Mouse (Mus musculus) midbrain, embryonic 16.5 days (tissue): ENCODE measurements at regions not wholly inside any gene's neighbourhood (a gene's known extent, or its start where the extent isn't known, plus 50 kb on each side); places are given as distances from the start of the nearest gene placed in this dataset.

Source experiments
- ATAC-seq: fragments of 200-750 bp; cut with Nextera tagmentation; 2 replicates; pipeline ENCODE4 v1.8.0; 2017; ENCODE audit warnings: moderate TSS enrichment
- H3K27ac ChIP-seq: fragments of 300-500 bp; sonication (generic); 2 replicates; pipeline ENCODE4 v1.5.1; 2014; ENCODE audit warnings: mild to moderate bottlenecking, low read length, mixed read lengths
- H3K27me3 ChIP-seq: fragments of 300-500 bp; sonication (generic); 2 replicates; pipeline ENCODE4 v1.6.1; 2014; ENCODE audit warnings: low read depth, low read length, mixed read lengths; ENCODE audit not compliant: control insufficient read depth, insufficient read depth
- H3K36me3 ChIP-seq: fragments of 300-500 bp; sonication (generic); 2 replicates; pipeline ENCODE4 v1.6.1; 2014; ENCODE audit warnings: mild to moderate bottlenecking, low read length, moderate library complexity, mixed read lengths; ENCODE audit not compliant: control insufficient read depth, insufficient read depth
- H3K4me1 ChIP-seq: fragments of 300-500 bp; sonication (generic); 2 replicates; pipeline ENCODE4 v1.6.1; 2014; ENCODE audit warnings: mild to moderate bottlenecking, low read length, mixed read lengths; ENCODE audit not compliant: control insufficient read depth, insufficient read depth
- H3K4me2 ChIP-seq: fragments of 300-500 bp; sonication (generic); 2 replicates; pipeline ENCODE4 v1.6.1; 2014; ENCODE audit warnings: mild to moderate bottlenecking, low read length, mixed read lengths
- H3K4me3 ChIP-seq: fragments of 300-500 bp; sonication (generic); 2 replicates; pipeline ENCODE4 v1.5.1; 2014; ENCODE audit warnings: low read depth, mild to moderate bottlenecking, low read length, moderate library complexity, mixed read lengths
- H3K9ac ChIP-seq: fragments of 300-500 bp; sonication (generic); 2 replicates; pipeline ENCODE4 v1.6.1; 2014; ENCODE audit warnings: low read depth, low read length, mixed read lengths
- H3K9me3 ChIP-seq: fragments of 300-500 bp; sonication (generic); replicated peaks from 2 replicates; pipeline ENCODE4 v1.6.1; 2014; ENCODE audit warnings: mild to moderate bottlenecking, low read length, mixed read lengths; ENCODE audit not compliant: control insufficient read depth, poor library complexity, severe bottlenecking
- WGBS: fragments of 180-500 bp; shearing (Covaris S2); extraction: QIAGEN DNeasy Blood & Tissue Kit; methylation state at CpG from one replicate; pipeline ENCODE4 v1.1.7; 2014; 5-methylcytosine and 5-hydroxymethylcytosine counted together

DNA sequence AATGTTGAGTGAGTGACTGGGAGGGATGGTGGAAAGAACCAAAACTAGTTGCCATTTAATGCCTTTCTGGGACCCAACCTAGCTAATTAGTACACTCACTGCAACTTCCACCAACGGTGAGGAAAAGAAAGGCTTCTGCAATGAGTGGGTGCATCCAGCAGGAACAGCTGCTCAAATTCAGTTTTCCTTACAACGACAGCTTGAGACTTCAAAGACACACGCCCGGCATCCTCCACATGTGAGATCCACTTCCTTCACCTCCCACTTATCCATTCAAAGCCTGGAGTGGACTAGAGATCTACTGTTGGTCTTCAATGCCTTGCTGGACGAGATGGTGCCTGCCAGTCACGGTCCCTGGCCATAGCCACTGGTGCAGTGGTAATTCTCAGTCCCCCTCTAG, 328.3 kb downstream of the Rps6kc1 start:
- 71% methylated on average over 6 of the region's 6 CpGs for WGBS

DNA sequence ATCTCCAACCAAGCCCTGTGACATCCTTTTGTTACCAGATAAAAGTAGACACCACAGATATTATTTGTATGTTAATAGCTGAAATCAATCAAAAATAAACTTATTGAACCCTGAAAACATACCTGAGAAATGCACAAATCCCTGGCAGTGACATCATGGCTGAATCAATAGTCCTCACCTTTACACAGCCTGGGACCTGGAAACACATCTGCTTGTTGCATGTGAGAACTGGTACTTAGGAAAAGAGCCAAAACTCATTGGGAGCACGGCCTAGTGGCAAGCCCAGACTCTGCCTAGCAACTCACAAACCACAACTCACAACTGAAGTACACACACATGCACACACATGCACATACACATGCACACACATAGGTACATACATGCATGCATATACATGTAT, 330.9 kb downstream of the Rps6kc1 start:
- WGBS = 84% methylated on average over 1 of the region's 1 CpGs
- Histone ChIP-seq H3K36me3 (no peaks in the 10 kb centered on the region), H3K4me2 (no peak overlapping the region), H3K4me1 (no peaks in the 10 kb centered on the region), H3K27ac (no peak overlapping the region), H3K27me3 (no peaks in the 10 kb centered on the region), H3K4me3 (no peak overlapping the region), H3K9ac (no peak overlapping the region), H3K9me3 (no peaks in the 10 kb centered on the region)
- ATAC-seq = no peak

More for the DNA sequence above, 328.3 kb downstream of the Rps6kc1 start:
- Histone ChIP-seq H3K9me3 (no peaks in the 10 kb centered on the region), H3K36me3 (no peaks in the 10 kb centered on the region), H3K4me1 (no peaks in the 10 kb centered on the region), H3K9ac (no peak overlapping the region), H3K27ac (no peak overlapping the region), H3K4me3 (no peak overlapping the region), H3K27me3 (no peaks in the 10 kb centered on the region), H3K4me2 (no peak overlapping the region)
- no peak for ATAC-seq

DNA sequence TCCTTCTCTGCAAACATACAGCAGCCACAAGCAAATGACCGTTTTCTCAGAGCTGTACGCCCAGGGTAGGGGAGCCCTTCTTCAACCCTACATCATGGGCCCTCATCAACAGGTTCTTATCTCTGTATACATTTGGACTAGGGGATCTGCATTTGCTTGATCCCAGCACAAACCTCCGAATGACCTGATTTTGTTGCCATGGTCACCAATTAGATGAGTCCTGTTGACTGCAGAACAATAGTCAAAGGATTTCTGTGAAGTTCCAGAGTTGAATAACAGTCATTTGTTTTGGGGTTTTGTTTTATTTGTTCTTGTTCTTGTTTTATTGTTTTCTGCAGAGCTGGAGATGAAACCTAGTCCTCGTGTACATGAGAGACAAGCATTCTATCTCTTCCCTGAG, 340.6 kb downstream of the Rps6kc1 start:
- H3K27me3 ChIP-seq = no peaks in the 10 kb centered on the region
- no peak for ATAC-seq
- 26% methylated on average over 4 of the region's 4 CpGs for WGBS

GRCm38 (mm10) chr1:190570563-190570962, 341.0 kb downstream of the Rps6kc1 start:
- Histone ChIP-seq H3K4me2 (no peak overlapping the region), H3K4me3 (no peak overlapping the region), H3K9me3 (no peaks in the 10 kb centered on the region), H3K27me3 (no peaks in the 10 kb centered on the region), H3K27ac (no peak overlapping the region), H3K9ac (no peak overlapping the region), H3K4me1 (no peaks in the 10 kb centered on the region), H3K36me3 (no peaks in the 10 kb centered on the region)
- 65% methylated on average over 10 of the region's 10 CpGs for WGBS
- no peak for ATAC-seq

More for the DNA sequence above, 340.6 kb downstream of the Rps6kc1 start:
- no peak overlapping the region for H3K27ac ChIP-seq
- no peaks in the 10 kb centered on the region for H3K36me3 ChIP-seq
- H3K4me3 ChIP-seq = no peak overlapping the region
- no peak overlapping the region for H3K9ac ChIP-seq
- H3K4me1 ChIP-seq = no peaks in the 10 kb centered on the region
- H3K9me3 ChIP-seq = no peaks in the 10 kb centered on the region
- H3K4me2 ChIP-seq = no peak overlapping the region

DNA sequence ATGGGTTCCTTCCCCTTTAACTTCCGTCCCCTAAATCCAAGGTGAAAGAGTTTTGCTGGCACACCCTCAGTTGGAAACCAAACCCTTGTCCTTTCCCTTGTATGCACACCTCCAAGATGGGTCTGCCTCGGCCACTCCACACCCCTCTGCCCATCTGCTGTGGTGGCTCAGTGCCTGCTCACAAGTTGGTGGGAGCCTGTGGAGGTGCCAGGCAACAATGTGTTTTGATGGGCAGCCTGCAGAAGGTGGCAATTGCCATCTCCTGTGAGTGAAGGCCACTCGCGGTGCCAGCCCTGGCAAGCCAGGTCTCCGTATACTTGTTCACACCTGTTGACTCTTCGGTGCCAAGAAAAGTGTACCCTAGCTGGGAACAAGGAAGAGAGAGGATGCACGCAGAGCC, 344.8 kb downstream of the Rps6kc1 start:
- Histone ChIP-seq H3K4me3 (no peak overlapping the region), H3K9ac (no peak overlapping the region), H3K27ac (no peak overlapping the region), H3K4me2 (no peak overlapping the region), H3K27me3 (no peaks in the 10 kb centered on the region), H3K36me3 (no peaks in the 10 kb centered on the region), H3K9me3 (no peaks in the 10 kb centered on the region), H3K4me1 (no peaks in the 10 kb centered on the region)
- ATAC-seq = no peak
- 94% methylated on average over 7 of the region's 7 CpGs for WGBS

DNA sequence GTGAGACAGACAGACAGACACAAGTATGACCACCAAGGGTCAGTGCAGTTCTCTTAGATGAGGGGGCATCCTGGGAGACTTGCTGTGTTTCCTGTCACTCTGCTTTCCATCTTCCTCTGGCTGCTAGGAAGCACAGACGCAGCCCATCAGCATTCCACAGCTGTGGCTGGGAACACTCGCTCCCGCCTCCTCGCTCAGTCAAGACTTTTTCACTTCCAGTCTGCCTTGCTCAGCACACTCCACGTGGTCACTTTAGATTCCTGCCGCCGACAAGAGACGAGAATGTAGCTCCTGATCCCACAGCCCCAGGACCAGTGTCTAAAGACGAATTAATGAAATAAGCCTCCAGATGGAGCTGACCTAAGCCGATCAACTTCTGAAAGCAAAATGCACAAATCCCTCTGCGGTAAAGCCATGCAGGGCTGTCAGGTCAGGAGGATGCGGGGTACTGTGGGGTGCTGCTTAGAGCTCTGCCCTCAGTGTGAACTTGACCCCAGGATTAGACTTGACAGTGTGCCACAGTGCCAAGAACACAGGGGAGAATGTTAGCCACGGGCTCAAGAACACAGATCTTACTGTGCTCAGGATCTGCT, 348.6 kb downstream of the Rps6kc1 start:
- 21% methylated on average over 13 of the region's 13 CpGs for WGBS
- no peak overlapping the region for H3K27ac ChIP-seq
- no peaks in the 10 kb centered on the region for H3K27me3 ChIP-seq
- no peaks in the 10 kb centered on the region for H3K36me3 ChIP-seq
- H3K9ac ChIP-seq = no peak overlapping the region
- H3K9me3 ChIP-seq = no peaks in the 10 kb centered on the region
- no peaks in the 10 kb centered on the region for H3K4me1 ChIP-seq
- no peak overlapping the region for H3K4me3 ChIP-seq
- ATAC-seq = peak; percentile 54
- H3K4me2 ChIP-seq = no peak overlapping the region

DNA sequence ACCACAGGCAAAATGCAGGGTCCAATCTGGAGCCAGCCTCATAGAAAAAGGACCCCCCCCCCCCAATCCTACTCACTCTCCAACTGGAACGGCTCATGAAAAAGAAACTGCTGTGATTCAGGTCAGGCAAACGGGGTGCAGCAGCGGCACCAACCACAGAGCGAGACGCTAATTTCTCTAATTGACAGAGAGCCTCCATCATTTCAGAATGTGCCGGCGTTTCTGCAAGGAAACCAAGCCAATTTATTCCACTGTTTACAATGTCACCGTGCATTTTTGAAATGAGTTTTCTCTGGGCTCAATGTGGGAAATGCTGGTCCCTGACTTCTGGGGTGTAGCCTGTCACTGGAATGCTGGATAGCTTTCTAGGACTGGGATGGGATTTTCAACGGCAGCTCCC, 351.5 kb downstream of the Rps6kc1 start:
- no peak for ATAC-seq
- no peak overlapping the region for H3K27ac ChIP-seq
- WGBS = 53% methylated on average over 9 of the region's 9 CpGs
- H3K36me3 ChIP-seq = no peaks in the 10 kb centered on the region
- H3K4me2 ChIP-seq = no peak overlapping the region
- no peaks in the 10 kb centered on the region for H3K9me3 ChIP-seq
- no peaks in the 10 kb centered on the region for H3K27me3 ChIP-seq
- no peak overlapping the region for H3K9ac ChIP-seq
- no peak overlapping the region for H3K4me3 ChIP-seq
- no peaks in the 10 kb centered on the region for H3K4me1 ChIP-seq

- H3K36me3 ChIP-seq = no peaks in the 10 kb centered on the region
- no peak overlapping the region for H3K4me2 ChIP-seq
- H3K27ac ChIP-seq = no peak overlapping the region
- H3K9me3 ChIP-seq = no peaks in the 10 kb centered on the region
- H3K27me3 ChIP-seq = no peaks in the 10 kb centered on the region
- 48% methylated on average over 2 of the region's 2 CpGs for WGBS
- H3K9ac ChIP-seq = no peak overlapping the region
- H3K4me3 ChIP-seq = no peak overlapping the region
- H3K4me1 ChIP-seq = no peaks in the 10 kb centered on the region
- no peak for ATAC-seq
These were observed 369.7 kb downstream of the Rps6kc1 start for GRCm38 (mm10) chr1:190541892-190542291.

- Histone ChIP-seq H3K9ac (no peak overlapping the region; the same call in 1 of the 2 replicates), H3K36me3 (no peaks in the 10 kb centered on the region), H3K27me3 (no peaks in the 10 kb centered on the region), H3K4me1 (peaks cover 10% of the 10 kb centered on the region), H3K27ac (no peak overlapping the region), H3K4me3 (no peak overlapping the region), H3K4me2 (no peak overlapping the region), H3K9me3 (no peaks in the 10 kb centered on the region)
- WGBS = 14% methylated on average over 10 of the region's 10 CpGs
- no peak for ATAC-seq
These were observed 362.6 kb upstream of the Prox1 start for GRCm38 (mm10) chr1:190532879-190533676.
